Mouse (Mus musculus) heart, embryonic 10.5 days (tissue): ENCODE measurements around the gene Ldlr. TPM values are rescaled to one million over a fixed set of nuclear protein-coding genes. Genes with fewer than 3 reads are reported as not detected.
"Not testable (repeated sequence)": the region's sequence is repeated elsewhere in the genome, so short reads cannot be mapped to it uniquely, and the experiment has no call there.

Experiments
- DNase-seq: peaks from one replicate; pipeline ENCODE4 v3.0.0-alpha.2; 2017; ENCODE audit warnings: low spot score
- H3K27ac ChIP-seq: fragments of 300-500 bp; sonication (generic); 2 replicates; pipeline ENCODE4 v1.5.1; 2016; ENCODE audit warnings: mild to moderate bottlenecking
- H3K27me3 ChIP-seq: fragments of 300-500 bp; sonication (generic); 2 replicates; pipeline ENCODE4 v1.6.1; 2016; ENCODE audit warnings: mild to moderate bottlenecking; ENCODE audit not compliant: poor library complexity, insufficient read depth, severe bottlenecking
- H3K36me3 ChIP-seq: fragments of 300-500 bp; sonication (generic); 2 replicates; pipeline ENCODE4 v1.6.1; 2016; ENCODE audit warnings: mild to moderate bottlenecking, moderate library complexity
- H3K4me1 ChIP-seq: fragments of 300-500 bp; sonication (generic); 2 replicates; pipeline ENCODE4 v1.6.1; 2016; ENCODE audit warnings: mild to moderate bottlenecking
- H3K4me3 ChIP-seq: fragments of 300-500 bp; sonication (generic); 2 replicates; pipeline ENCODE4 v1.5.1; 2016; ENCODE audit warnings: mild to moderate bottlenecking, moderate library complexity
- H3K9me3 ChIP-seq: fragments of 300-500 bp; sonication (generic); 2 replicates; pipeline ENCODE4 v1.6.1; 2016; ENCODE audit warnings: mild to moderate bottlenecking, moderate library complexity
- WGBS: fragments of 180-500 bp; shearing (Covaris S2); methylation state at CpG from one replicate; pipeline ENCODE4 v1.1.7; 2016; 5-methylcytosine and 5-hydroxymethylcytosine counted together
- polyA plus RNA-seq: library from polyadenylated mRNA; unstranded; fragments of >200 nt; fragmentation: Nextera tagmentation; extraction: Ambion mirVana; gene quantifications from 2 replicates; pipeline ENCODE4 v1.2.1, GENCODE M21; 2016

The Ldlr gene
- polyA plus RNA-seq, 1 experiment from 2014 or later = 36.6 TPM

- Histone ChIP-seq H3K27ac (no peak overlapping the region; the same call in 1 of the 2 replicates), H3K4me3 (no peak overlapping the region), H3K36me3 (peaks cover 89% of the 10 kb centered on the region), H3K9me3 (no peaks in the 10 kb centered on the region), H3K4me1 (peaks cover 25% of the 10 kb centered on the region), H3K27me3 (no peaks in the 10 kb centered on the region)
- WGBS = 84% methylated on average over 5 of the region's 5 CpGs
- DNase-seq = no peak
Measured at GRCm38 (mm10) chr9:21787654-21788053, 64.4 kb downstream of the Ldlr start.

GRCm38 (mm10) chr9:21788234-21788633, 65.0 kb downstream of the Ldlr start:
- WGBS = 86% methylated on average over 9 of the region's 9 CpGs
- Histone ChIP-seq H3K27ac (no peak overlapping the region), H3K4me1 (peaks cover 28% of the 10 kb centered on the region), H3K36me3 (peaks cover 92% of the 10 kb centered on the region), H3K4me3 (no peak overlapping the region), H3K27me3 (no peaks in the 10 kb centered on the region), H3K9me3 (no peaks in the 10 kb centered on the region)
- no peak for DNase-seq

- peaks cover 52% of the 10 kb centered on the region for H3K4me1 ChIP-seq
- DNase-seq = no peak
- 0 out of 2 replicates have a peak overlapping the region, but pooled peaks have one; percentile 9 for H3K4me3 ChIP-seq
- WGBS = 61% methylated on average over 8 of the region's 8 CpGs
- peaks cover 87% of the 10 kb centered on the region for H3K36me3 ChIP-seq
- no peaks in the 10 kb centered on the region for H3K9me3 ChIP-seq
- no peaks in the 10 kb centered on the region for H3K27me3 ChIP-seq
- H3K27ac ChIP-seq = peak overlapping the region; percentile 65
Measured at GRCm38 (mm10) chr9:21791861-21792260, 68.6 kb downstream of the Ldlr start.

GRCm38 (mm10) chr9:21792644-21793043, 69.4 kb downstream of the Ldlr start:
- no peak for DNase-seq
- 70% methylated on average over 8 of the region's 8 CpGs for WGBS
- H3K27ac ChIP-seq = peak overlapping the region; percentile 65; the same call in 1 of the 2 replicates
- H3K4me1 ChIP-seq = peaks cover 54% of the 10 kb centered on the region
- H3K36me3 ChIP-seq = peaks cover 81% of the 10 kb centered on the region
- H3K9me3 ChIP-seq = no peaks in the 10 kb centered on the region
- no peak overlapping the region for H3K4me3 ChIP-seq
- no peaks in the 10 kb centered on the region for H3K27me3 ChIP-seq

GRCm38 (mm10) chr9:21793507-21793906, 70.2 kb downstream of the Ldlr start:
- 92% methylated on average over 6 of the region's 6 CpGs for WGBS

GRCm38 (mm10) chr9:21794344-21794834, 71.1 kb downstream of the Ldlr start:
- DNase-seq = no peak
- 94% methylated on average over 18 of the region's 18 CpGs for WGBS
- H3K4me3 ChIP-seq = no peak overlapping the region
- H3K27ac ChIP-seq = no peak overlapping the region
- no peaks in the 10 kb centered on the region for H3K27me3 ChIP-seq
- H3K36me3 ChIP-seq = peaks cover 64% of the 10 kb centered on the region
- peaks cover 64% of the 10 kb centered on the region for H3K4me1 ChIP-seq
- no peaks in the 10 kb centered on the region for H3K9me3 ChIP-seq

More at GRCm38 (mm10) chr9:21793507-21793906, 70.2 kb downstream of the Ldlr start:
- Histone ChIP-seq H3K4me1 (peaks cover 57% of the 10 kb centered on the region), H3K36me3 (peaks cover 73% of the 10 kb centered on the region)
- H3K27me3 ChIP-seq, H3K9me3 ChIP-seq, H3K4me3 ChIP-seq, H3K27ac ChIP-seq, DNase-seq: not testable (repeated sequence)

GRCm38 (mm10) chr9:21794925-21795324, 71.6 kb downstream of the Ldlr start:
- Histone ChIP-seq H3K4me1 (peaks cover 64% of the 10 kb centered on the region), H3K4me3 (no peak overlapping the region), H3K36me3 (peaks cover 59% of the 10 kb centered on the region), H3K9me3 (no peaks in the 10 kb centered on the region), H3K27ac (peak overlapping the region; percentile 94), H3K27me3 (no peaks in the 10 kb centered on the region)
- WGBS = 92% methylated on average over 25 of the region's 25 CpGs
- DNase-seq = no peak

GRCm38 (mm10) chr9:21795579-21795978, 72.3 kb downstream of the Ldlr start:
- peak overlapping the region; percentile 78 for H3K4me3 ChIP-seq

GRCm38 (mm10) chr9:21796259-21796658, 73.0 kb downstream of the Ldlr start:
- peaks cover 56% of the 10 kb centered on the region for H3K36me3 ChIP-seq
- H3K4me1 ChIP-seq = peaks cover 64% of the 10 kb centered on the region
- no peak for DNase-seq
- 56% methylated on average over 3 of the region's 3 CpGs for WGBS
- peak overlapping the region; percentile 94 for H3K27ac ChIP-seq
- peak overlapping the region; percentile 78 for H3K4me3 ChIP-seq
- no peaks in the 10 kb centered on the region for H3K9me3 ChIP-seq
- H3K27me3 ChIP-seq = no peaks in the 10 kb centered on the region

More at GRCm38 (mm10) chr9:21795579-21795978, 72.3 kb downstream of the Ldlr start:
- Histone ChIP-seq H3K9me3 (no peaks in the 10 kb centered on the region), H3K4me1 (peaks cover 61% of the 10 kb centered on the region), H3K36me3 (peaks cover 54% of the 10 kb centered on the region), H3K27ac (peak overlapping the region; percentile 94), H3K27me3 (no peaks in the 10 kb centered on the region)
- no peak for DNase-seq
- WGBS = 74% methylated on average over 5 of the region's 5 CpGs

GRCm38 (mm10) chr9:21796919-21797318, 73.6 kb downstream of the Ldlr start:
- peak overlapping the region; percentile 94 for H3K27ac ChIP-seq
- peaks cover 56% of the 10 kb centered on the region for H3K36me3 ChIP-seq
- peak overlapping the region; percentile 78 for H3K4me3 ChIP-seq
- DNase-seq = no peak
- WGBS = 65% methylated on average over 3 of the region's 3 CpGs
- H3K9me3 ChIP-seq = no peaks in the 10 kb centered on the region
- H3K27me3 ChIP-seq = no peaks in the 10 kb centered on the region
- H3K4me1 ChIP-seq = peaks cover 58% of the 10 kb centered on the region

- DNase-seq = peak; percentile 82
- no peaks in the 10 kb centered on the region for H3K9me3 ChIP-seq
- H3K27ac ChIP-seq = peak overlapping the region; percentile 94
- no peaks in the 10 kb centered on the region for H3K27me3 ChIP-seq
- peak overlapping the region; percentile 78 for H3K4me3 ChIP-seq
- WGBS = 0% methylated on average over 25 of the region's 26 CpGs
- H3K36me3 ChIP-seq = peaks cover 55% of the 10 kb centered on the region
- peaks cover 47% of the 10 kb centered on the region for H3K4me1 ChIP-seq
Measured at GRCm38 (mm10) chr9:21797921-21798344, 74.7 kb downstream of the Ldlr start.

- DNase-seq = peak; percentile 91
- Histone ChIP-seq H3K9me3 (no peaks in the 10 kb centered on the region), H3K27ac (peak within 1 kb of the TSS; percentile 94), H3K27me3 (no peaks in the 10 kb centered on the region), H3K4me3 (peak within 1 kb of the TSS; percentile 78), H3K4me1 (peaks cover 47% of the 10 kb centered on the region), H3K36me3 (peaks cover 53% of the 10 kb centered on the region)
- under 1% methylated on average over 52 of the region's 52 CpGs for WGBS
Measured at GRCm38 (mm10) chr9:21798345-21799009, 75.2 kb downstream of the Ldlr start, which contains the start of gene Kank2. Kank2 (minus strand) TSS chr9:21798744.

GRCm38 (mm10) chr9:21799010-21799350, 75.7 kb downstream of the Ldlr start:
- no peaks in the 10 kb centered on the region for H3K9me3 ChIP-seq
- WGBS = 61% methylated on average over 3 of the region's 3 CpGs
- peaks cover 52% of the 10 kb centered on the region for H3K36me3 ChIP-seq
- no peak for DNase-seq
- H3K27me3 ChIP-seq = no peaks in the 10 kb centered on the region
- peak overlapping the region; percentile 94 for H3K27ac ChIP-seq
- H3K4me3 ChIP-seq = peak overlapping the region; percentile 78
- H3K4me1 ChIP-seq = peaks cover 52% of the 10 kb centered on the region
